Mouse (Mus musculus) left cerebral cortex, adult 2 months (tissue): ENCODE results near the gene Gsg1l. TPM values are rescaled to one million over a fixed set of nuclear protein-coding genes. Genes with fewer than 3 reads are reported as not detected.

ENCODE experiments used
- DNase-seq, 2 experiments: peaks; one replicate each; pipeline ENCODE4 v3.0.0; 2021 to 2022; ENCODE audit warnings: low spot score in 2 of 2, mixed read lengths in 1 of 2; ENCODE audit errors: extremely low spot score in 1 of 2
- H3K27ac ChIP-seq: fragments of 200-600 bp; 2 replicates; pipeline ENCODE4 v1.8.1; 2022
- H3K4me3 ChIP-seq: fragments of 200-600 bp; 2 replicates; pipeline ENCODE4 v1.8.1; 2022
- CTCF ChIP-seq: fragments of 200-600 bp; IDR thresholded peaks from 2 replicates; pipeline ENCODE4 v1.8.1; 2022; ENCODE audit warnings: antibody characterized with exemption, mild to moderate bottlenecking, moderate library complexity
- intact Hi-C: fragments of 180-260 bp; cut with DNase I; formaldehyde crosslinking; loops from one replicate; pipeline ENCODE4 v1.15.1; 2025
- total RNA-seq, 2 experiments: library from RNA; stranded (reverse); gene quantifications; 2 replicates each; pipeline ENCODE4 v1.2.3; 2021

The Gsg1l gene
- total RNA-seq, 2 experiments from 2014 or later, result 74.9 to 77.5 TPM

DNA sequence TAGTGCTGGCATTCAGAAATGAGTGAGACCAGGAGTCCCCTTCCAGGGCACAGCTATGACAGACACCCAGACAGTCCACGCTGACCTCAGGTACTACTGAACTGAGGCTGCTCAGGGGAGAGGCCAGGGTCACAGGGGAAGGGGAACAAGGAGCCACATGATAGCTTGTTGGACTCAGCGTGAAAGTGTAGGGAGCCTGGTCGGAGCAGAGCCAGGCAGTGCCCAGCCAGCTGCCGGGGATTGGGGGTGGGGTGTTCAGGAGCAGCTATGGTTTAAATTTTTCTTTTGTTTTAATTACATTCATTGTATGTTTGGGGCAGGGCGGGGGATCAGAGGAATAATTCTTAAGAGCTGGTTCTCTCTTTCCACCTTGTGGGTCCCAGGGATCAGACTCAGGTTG, 253.7 kb downstream of the Gsg1l start:
- no peak for TF ChIP-seq CTCF
- Histone ChIP-seq H3K27ac (no peak overlapping the region), H3K4me3 (no peak overlapping the region)
- intact Hi-C loops, result no loop called here
- no peak for DNase-seq

Other genes starting within 250 kb of the Gsg1l start
- gene Xpo6, start 118.1 kb upstream of the Gsg1l start, total RNA-seq, result 100 to 1,000 TPM in 1 of 2 experiments, 10 to 100 TPM in 1; 92.7 to 102 TPM
- 10 to 100 TPM; 65.3 to 85.8 TPM for gene Sbk1, start 190.2 kb upstream of the Gsg1l start, total RNA-seq